Mouse (Mus musculus): ENCODE measurements around the gene Gm20388. TPM values are rescaled to one million over a fixed set of nuclear protein-coding genes. Genes with fewer than 3 reads are reported as not detected.

Gene Gm20388
- polyA plus RNA-seq, 1 experiment = 0.36 TPM

- Histone ChIP-seq H3K36me3 (ENCODE audit: control insufficient read depth) (no peaks in the 10 kb centered on the region), H3K9me3 (ENCODE audit: control insufficient read depth, low read length) (no peaks in the 10 kb centered on the region), H3K4me1 (ENCODE audit: control insufficient read depth) (peaks cover 4% of the 10 kb centered on the region), H3K4me3 (replicated peaks) (no peak overlapping the region), H3K27me3 (ENCODE audit: control insufficient read depth) (peaks cover 24% of the 10 kb centered on the region)
- TF ChIP-seq TAL1 (IDR thresholded peaks at IDR 0.05; ENCODE audit: low read length) (no peak), GATA1 (IDR thresholded peaks at IDR 0.05; ENCODE audit: low read length) (no peak)
These were observed 77.4 kb downstream of the Gm20388 start for GRCm38 (mm10) chr8:119988087-119988486.

- no peaks in the 10 kb centered on the region for H3K36me3 ChIP-seq (ENCODE audit: control insufficient read depth)
- no peak for TF ChIP-seq GATA1 (IDR thresholded peaks at IDR 0.05; ENCODE audit: low read length)
- TF ChIP-seq TAL1 (IDR thresholded peaks at IDR 0.05; ENCODE audit: low read length) = no peak
- H3K4me1 ChIP-seq (ENCODE audit: control insufficient read depth) = peaks cover 4% of the 10 kb centered on the region
- no peaks in the 10 kb centered on the region for H3K9me3 ChIP-seq (ENCODE audit: control insufficient read depth, low read length)
- peaks cover 29% of the 10 kb centered on the region for H3K27me3 ChIP-seq (ENCODE audit: control insufficient read depth)
- no peak within 1 kb of the TSS for H3K4me3 ChIP-seq (replicated peaks)
These were observed 81.6 kb downstream of the Gm20388 start, which contains the start of gene Crispld2 for GRCm38 (mm10) chr8:119992249-119992648. Gene Crispld2 (plus strand): TSS chr8:119992438.

- Histone ChIP-seq H3K4me1 (ENCODE audit: control insufficient read depth) (peaks cover 4% of the 10 kb centered on the region), H3K9me3 (ENCODE audit: control insufficient read depth, low read length) (no peaks in the 10 kb centered on the region), H3K36me3 (ENCODE audit: control insufficient read depth) (no peaks in the 10 kb centered on the region), H3K4me3 (replicated peaks) (no peak overlapping the region), H3K27me3 (ENCODE audit: control insufficient read depth) (peaks cover 29% of the 10 kb centered on the region)
- TF ChIP-seq TAL1 (IDR thresholded peaks at IDR 0.05; ENCODE audit: low read length) (no peak), GATA1 (IDR thresholded peaks at IDR 0.05; ENCODE audit: low read length) (no peak)
These were observed 83.5 kb downstream of the Gm20388 start for GRCm38 (mm10) chr8:119994114-119994513.

- Histone ChIP-seq H3K36me3 (ENCODE audit: control insufficient read depth) (no peaks in the 10 kb centered on the region), H3K27me3 (ENCODE audit: control insufficient read depth) (peaks cover 29% of the 10 kb centered on the region), H3K4me3 (replicated peaks) (no peak overlapping the region), H3K4me1 (ENCODE audit: control insufficient read depth) (peaks cover 4% of the 10 kb centered on the region), H3K9me3 (ENCODE audit: control insufficient read depth, low read length) (peaks cover 1% of the 10 kb centered on the region; the same call in 1 of the 2 replicates)
- TF ChIP-seq TAL1 (IDR thresholded peaks at IDR 0.05; ENCODE audit: low read length) = no peak
- no peak for TF ChIP-seq GATA1 (IDR thresholded peaks at IDR 0.05; ENCODE audit: low read length)
These were observed 83.9 kb downstream of the Gm20388 start for GRCm38 (mm10) chr8:119994556-119994955.

GRCm38 (mm10) chr8:119997266-119997665 lies 86.6 kb downstream of the Gm20388 start:
- Histone ChIP-seq H3K27me3 (ENCODE audit: control insufficient read depth) (peaks cover 13% of the 10 kb centered on the region), H3K4me1 (ENCODE audit: control insufficient read depth) (peaks cover 1% of the 10 kb centered on the region), H3K36me3 (ENCODE audit: control insufficient read depth) (no peaks in the 10 kb centered on the region), H3K4me3 (replicated peaks) (no peak overlapping the region), H3K9me3 (ENCODE audit: control insufficient read depth, low read length) (peaks cover 5% of the 10 kb centered on the region; the same call in 1 of the 2 replicates)
- TF ChIP-seq GATA1 (IDR thresholded peaks at IDR 0.05; ENCODE audit: low read length) (no peak), TAL1 (IDR thresholded peaks at IDR 0.05; ENCODE audit: low read length) (no peak)

- no peaks in the 10 kb centered on the region for H3K27me3 ChIP-seq (ENCODE audit: control insufficient read depth)
- no peak for TF ChIP-seq GATA1 (IDR thresholded peaks at IDR 0.05; ENCODE audit: low read length)
- no peak for TF ChIP-seq TAL1 (IDR thresholded peaks at IDR 0.05; ENCODE audit: low read length)
These were observed 89.8 kb downstream of the Gm20388 start for GRCm38 (mm10) chr8:120000461-120000860.

GRCm38 (mm10) chr8:120001712-120002111 lies 91.1 kb downstream of the Gm20388 start:
- Histone ChIP-seq H3K4me1 (ENCODE audit: control insufficient read depth) (no peaks in the 10 kb centered on the region), H3K36me3 (ENCODE audit: control insufficient read depth) (no peaks in the 10 kb centered on the region), H3K4me3 (replicated peaks) (no peak overlapping the region), H3K9me3 (ENCODE audit: control insufficient read depth, low read length) (peaks cover 5% of the 10 kb centered on the region; the same call in 1 of the 2 replicates), H3K27me3 (ENCODE audit: control insufficient read depth) (no peaks in the 10 kb centered on the region)
- TF ChIP-seq TAL1 (IDR thresholded peaks at IDR 0.05; ENCODE audit: low read length) (no peak), GATA1 (IDR thresholded peaks at IDR 0.05; ENCODE audit: low read length) (no peak)

More at GRCm38 (mm10) chr8:120000461-120000860, 89.8 kb downstream of the Gm20388 start:
- Histone ChIP-seq H3K36me3 (ENCODE audit: control insufficient read depth) (no peaks in the 10 kb centered on the region), H3K4me1 (ENCODE audit: control insufficient read depth) (no peaks in the 10 kb centered on the region), H3K4me3 (replicated peaks) (no peak overlapping the region), H3K9me3 (ENCODE audit: control insufficient read depth, low read length) (peaks cover 5% of the 10 kb centered on the region; the same call in 1 of the 2 replicates)

GRCm38 (mm10) chr8:120002348-120002747 lies 91.7 kb downstream of the Gm20388 start:
- H3K9me3 ChIP-seq (ENCODE audit: control insufficient read depth, low read length) = peaks cover 5% of the 10 kb centered on the region; the same call in 1 of the 2 replicates
- TF ChIP-seq TAL1 (IDR thresholded peaks at IDR 0.05; ENCODE audit: low read length) (no peak), GATA1 (IDR thresholded peaks at IDR 0.05; ENCODE audit: low read length) (no peak)
- no peaks in the 10 kb centered on the region for H3K36me3 ChIP-seq (ENCODE audit: control insufficient read depth)
- H3K4me1 ChIP-seq (ENCODE audit: control insufficient read depth) = no peaks in the 10 kb centered on the region
- H3K27me3 ChIP-seq (ENCODE audit: control insufficient read depth) = no peaks in the 10 kb centered on the region
- no peak overlapping the region for H3K4me3 ChIP-seq (replicated peaks)

- no peaks in the 10 kb centered on the region for H3K27me3 ChIP-seq (ENCODE audit: control insufficient read depth)
- TF ChIP-seq TAL1 (IDR thresholded peaks at IDR 0.05; ENCODE audit: low read length) = no peak
- TF ChIP-seq GATA1 (IDR thresholded peaks at IDR 0.05; ENCODE audit: low read length) = no peak
These were observed 93.6 kb downstream of the Gm20388 start for GRCm38 (mm10) chr8:120004154-120004702.

More at GRCm38 (mm10) chr8:120004154-120004702, 93.6 kb downstream of the Gm20388 start:
- Histone ChIP-seq H3K4me3 (replicated peaks) (no peak overlapping the region), H3K9me3 (ENCODE audit: control insufficient read depth, low read length) (peaks cover 5% of the 10 kb centered on the region; the same call in 1 of the 2 replicates), H3K36me3 (ENCODE audit: control insufficient read depth) (no peaks in the 10 kb centered on the region), H3K4me1 (ENCODE audit: control insufficient read depth) (no peaks in the 10 kb centered on the region)

Measured in erythroblast, embryonic 14.5 days (primary cell).